Mouse (Mus musculus) MEL (cell line): Measurements from ENCODE around the gene Arhgef2.
A peak's percentile ranks its signal among the peaks of the same experiment; 100 is the strongest.

ENCODE experiments used
- CTCF ChIP-seq, 3 experiments: IDR thresholded peaks in 2 of 3; conservative IDR thresholded peaks in 1 of 3; 2 replicates each; pipeline ENCODE4 v1.5.1; 2011 to 2012; ENCODE audit warnings: low read length in 3 of 3, low read depth in 2 of 3, mild to moderate bottlenecking in 2 of 3, improper control_type of control experiment in 1 of 3, inconsistent platforms in 1 of 3, mixed read lengths in 1 of 3, moderate library complexity in 1 of 3; ENCODE audit not compliant: control insufficient read depth in 1 of 3, insufficient read depth in 1 of 3, poor library complexity in 1 of 3, severe bottlenecking in 1 of 3
- GABPA ChIP-seq: IDR thresholded peaks from 2 replicates; pipeline ENCODE4 v1.6.1; 2012; ENCODE audit warnings: low read depth, mild to moderate bottlenecking, inconsistent platforms, low read length, improper control_type of control experiment, moderate library complexity
- MAFK ChIP-seq: IDR thresholded peaks from 2 replicates; pipeline ENCODE4 v1.6.1; 2011; ENCODE audit warnings: low read depth, mild to moderate bottlenecking, low read length, improper control_type of control experiment, borderline replicate concordance
- MXI1 ChIP-seq: IDR thresholded peaks from 2 replicates; pipeline ENCODE4 v1.6.1; 2011; ENCODE audit warnings: mild to moderate bottlenecking, low read depth, low read length, improper control_type of control experiment
- NRF1 ChIP-seq: IDR thresholded peaks from 2 replicates; pipeline ENCODE4 v1.6.1; 2014; ENCODE audit warnings: low read depth, mild to moderate bottlenecking, inconsistent platforms, low read length, improper control_type of control experiment, moderate library complexity; ENCODE audit not compliant: poor library complexity, insufficient read depth, severe bottlenecking
- POLR2A ChIP-seq, 2 experiments: IDR thresholded peaks; 2 replicates each; pipeline ENCODE4 v1.6.1; 2011 to 2012; ENCODE audit warnings: low read length in 2 of 2, mild to moderate bottlenecking in 2 of 2, control low read depth in 1 of 2, improper control_type of control experiment in 1 of 2, low read depth in 1 of 2, moderate library complexity in 1 of 2; ENCODE audit not compliant: control insufficient read depth in 1 of 2, insufficient read depth in 1 of 2, poor library complexity in 1 of 2
- SMC3 ChIP-seq: IDR thresholded peaks from 2 replicates; pipeline ENCODE4 v1.6.1; 2011; ENCODE audit warnings: low read depth, low read length, improper control_type of control experiment
- TCF12 ChIP-seq: IDR thresholded peaks from 2 replicates; pipeline ENCODE4 v1.6.1; 2014; ENCODE audit warnings: low read depth, mild to moderate bottlenecking, inconsistent platforms, low read length, improper control_type of control experiment, moderate library complexity
- ZKSCAN1 ChIP-seq: IDR thresholded peaks from 2 replicates; pipeline ENCODE4 v1.6.1; 2012; ENCODE audit warnings: low read depth, mild to moderate bottlenecking, inconsistent platforms, low read length, improper control_type of control experiment, moderate library complexity
- ZMIZ1 ChIP-seq: IDR thresholded peaks from 2 replicates; pipeline ENCODE4 v1.6.1; 2012; ENCODE audit warnings: low read depth, mild to moderate bottlenecking, inconsistent platforms, low read length, improper control_type of control experiment, moderate library complexity

- TF ChIP-seq TCF12 (no peak; the same call in 1 of the 2 replicates), CTCF (IDR thresholded peaks at IDR 0.05 in 2 of 3, conservative IDR thresholded peaks at IDR 0.05 in 1 of 3; ENCODE audit: control insufficient read depth in 1 of 3, insufficient read depth in 1 of 3, low read depth in 2 of 3, low read length in 3 of 3, poor library complexity in 1 of 3, severe bottlenecking in 1 of 3) (no peak), MXI1 (no peak; the same call in 1 of the 2 replicates), MAFK (peak; percentile 85), SMC3 (0 out of 2 replicates have a peak, but pooled peaks have one; percentile 8), ZKSCAN1 (no peak), GABPA (peak; percentile 56; the same call in 1 of the 2 replicates), POLR2A (IDR thresholded peaks at IDR 0.05; ENCODE audit: control insufficient read depth in 1 of 2, insufficient read depth in 1 of 2, low read depth in 1 of 2, low read length in 2 of 2, poor library complexity in 1 of 2) (no peak; a peak in 1 of 4 replicates), ZMIZ1 (no peak), NRF1 (no peak)
Observed at GRCm38 (mm10) chr3:88627535-88627934, 21.8 kb downstream of the Arhgef2 start.
